Mouse (Mus musculus) c-Kit-positive CD71-negative TER-119-negative erythroid progenitor cells, embryonic 14.5 days (primary cell): ENCODE results near the gene Pex14.
"Not testable (repeated sequence)": the region's sequence is repeated elsewhere in the genome, so short reads cannot be mapped to it uniquely, and the experiment has no call there.

Source experiments
- DNase-seq: peaks from one replicate; pipeline ENCODE4 v3.0.0-alpha.2; 2013; ENCODE audit warnings: low read depth

Gene Pex14

GRCm38 (mm10) chr4:149103875-149104561 lies 4.3 kb upstream of the Pex14 start, which contains the start of gene Dffa:
TSS of gene Dffa (plus strand) at chr4:149104146.
- peak; percentile 89 for DNase-seq

GRCm38 (mm10) chr4:149101456-149101855 lies 1.8 kb upstream of the Pex14 start:
- DNase-seq, result no peak

GRCm38 (mm10) chr4:149100449-149100848 lies 773 bp upstream of the Pex14 start:
- not testable (repeated sequence) for DNase-seq

GRCm38 (mm10) chr4:149098571-149098970 lies 1.1 kb downstream of the Pex14 start:
- no peak for DNase-seq

GRCm38 (mm10) chr4:149097956-149098355 lies 1.7 kb downstream of the Pex14 start:
- no peak for DNase-seq

- no peak for DNase-seq
Measured at GRCm38 (mm10) chr4:149091364-149091763, 8.3 kb downstream of the Pex14 start.

GRCm38 (mm10) chr4:149085381-149085780 lies 14.3 kb downstream of the Pex14 start:
- DNase-seq, result no peak

GRCm38 (mm10) chr4:149081528-149081927 lies 18.1 kb downstream of the Pex14 start:
- DNase-seq, result no peak

- no peak for DNase-seq
Measured at GRCm38 (mm10) chr4:149080111-149080510, 19.6 kb downstream of the Pex14 start.

GRCm38 (mm10) chr4:149079629-149080028 lies 20.0 kb downstream of the Pex14 start:
- no peak for DNase-seq

GRCm38 (mm10) chr4:149078261-149078660 lies 21.4 kb downstream of the Pex14 start:
- DNase-seq, result no peak

GRCm38 (mm10) chr4:149075871-149076575 lies 23.7 kb downstream of the Pex14 start:
- peak; percentile 64 for DNase-seq

GRCm38 (mm10) chr4:149075073-149075472 lies 24.6 kb downstream of the Pex14 start:
- DNase-seq, result no peak

- DNase-seq, result no peak
Measured at GRCm38 (mm10) chr4:149066672-149067551, 32.8 kb downstream of the Pex14 start.

GRCm38 (mm10) chr4:149064061-149064854 lies 35.4 kb downstream of the Pex14 start:
- DNase-seq, result no peak

GRCm38 (mm10) chr4:149062406-149063318 lies 37.0 kb downstream of the Pex14 start:
- DNase-seq, result no peak

- DNase-seq, result no peak
Measured at GRCm38 (mm10) chr4:149061432-149061718, 38.3 kb downstream of the Pex14 start.

- DNase-seq, result no peak
Measured at GRCm38 (mm10) chr4:149060621-149061431, 38.9 kb downstream of the Pex14 start.

- no peak for DNase-seq
Measured at GRCm38 (mm10) chr4:149059713-149060112, 40.0 kb downstream of the Pex14 start.

- DNase-seq, result no peak
Measured at GRCm38 (mm10) chr4:149058298-149058697, 41.4 kb downstream of the Pex14 start.
